Mouse (Mus musculus) forebrain, embryonic 15.5 days (tissue): ENCODE measurements around the gene Gm20489. TPM values are rescaled to one million over a fixed set of nuclear protein-coding genes. Genes with fewer than 3 reads are reported as not detected.

Experiments
- ATAC-seq: fragments of 200-750 bp; cut with Nextera tagmentation; replicated peaks from 2 replicates; pipeline ENCODE4 v1.8.0; 2017; ENCODE audit warnings: mild to moderate bottlenecking, moderate TSS enrichment, moderate library complexity
- H3K27ac ChIP-seq: fragments of 300-500 bp; sonication (generic); replicated peaks from 2 replicates; pipeline ENCODE4 v1.5.1; 2015; ENCODE audit warnings: mild to moderate bottlenecking, inconsistent platforms
- H3K27me3 ChIP-seq: fragments of 300-500 bp; sonication (generic); 2 replicates; pipeline ENCODE4 v1.6.1; 2015; ENCODE audit warnings: inconsistent platforms
- H3K36me3 ChIP-seq: fragments of 300-500 bp; sonication (generic); 2 replicates; pipeline ENCODE4 v1.6.1; 2015; ENCODE audit warnings: mild to moderate bottlenecking, inconsistent platforms
- H3K4me1 ChIP-seq: fragments of 300-500 bp; sonication (generic); 2 replicates; pipeline ENCODE4 v1.6.1; 2015; ENCODE audit warnings: inconsistent platforms
- H3K4me2 ChIP-seq: fragments of 300-500 bp; sonication (generic); replicated peaks from 2 replicates; pipeline ENCODE4 v1.6.1; 2015; ENCODE audit warnings: mild to moderate bottlenecking, inconsistent platforms
- H3K4me3 ChIP-seq: fragments of 300-500 bp; sonication (generic); 2 replicates; pipeline ENCODE4 v1.5.1; 2015; ENCODE audit warnings: mild to moderate bottlenecking, inconsistent platforms
- H3K9ac ChIP-seq: fragments of 300-500 bp; sonication (generic); replicated peaks from 2 replicates; pipeline ENCODE4 v1.6.1; 2015; ENCODE audit warnings: mild to moderate bottlenecking, inconsistent platforms
- H3K9me3 ChIP-seq: fragments of 300-500 bp; sonication (generic); 2 replicates; pipeline ENCODE4 v1.6.1; 2016; ENCODE audit warnings: inconsistent platforms
- WGBS: fragments of 180-500 bp; shearing (Covaris S2); methylation state at CpG from one replicate; pipeline ENCODE4 v1.1.7; 2015; ENCODE audit warnings: mixed read lengths; 5-methylcytosine and 5-hydroxymethylcytosine counted together
- polyA plus RNA-seq: library from polyadenylated mRNA; unstranded; fragments of >200 nt; fragmentation: Nextera tagmentation; extraction: Ambion mirVana; gene quantifications from 2 replicates; pipeline ENCODE4 v1.2.1, GENCODE M21; 2015

The Gm20489 gene
- polyA plus RNA-seq, 1 experiment from 2014 or later = not detected

DNA sequence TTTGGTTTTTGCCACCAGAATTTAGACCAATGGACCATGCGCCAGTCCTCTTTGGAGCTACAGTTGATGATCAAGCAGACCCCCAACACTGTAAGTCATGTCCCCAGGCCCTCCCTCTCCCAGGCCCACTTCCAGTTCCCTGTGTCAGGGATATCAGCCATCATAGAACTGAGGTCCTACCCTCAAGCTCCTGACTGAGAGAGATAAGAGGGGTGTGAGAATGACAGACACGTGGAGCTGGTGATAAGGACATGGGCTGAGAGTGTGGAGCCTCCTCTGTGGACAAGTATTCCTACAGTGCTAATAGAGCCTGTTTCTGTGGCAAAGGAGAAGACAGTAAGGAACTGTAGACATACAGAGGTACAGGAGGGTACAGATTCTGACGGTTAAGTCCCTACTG is 18.7 kb upstream of the Gm20489 start:
- H3K9ac ChIP-seq = no peak overlapping the region
- no peaks in the 10 kb centered on the region for H3K9me3 ChIP-seq
- no peak overlapping the region for H3K4me3 ChIP-seq
- WGBS = 93% methylated on average over 3 of the region's 3 CpGs
- no peaks in the 10 kb centered on the region for H3K27me3 ChIP-seq
- no peak overlapping the region for H3K27ac ChIP-seq
- no peak for ATAC-seq
- H3K4me1 ChIP-seq = no peaks in the 10 kb centered on the region
- H3K36me3 ChIP-seq = peaks cover 22% of the 10 kb centered on the region
- no peak overlapping the region for H3K4me2 ChIP-seq

DNA sequence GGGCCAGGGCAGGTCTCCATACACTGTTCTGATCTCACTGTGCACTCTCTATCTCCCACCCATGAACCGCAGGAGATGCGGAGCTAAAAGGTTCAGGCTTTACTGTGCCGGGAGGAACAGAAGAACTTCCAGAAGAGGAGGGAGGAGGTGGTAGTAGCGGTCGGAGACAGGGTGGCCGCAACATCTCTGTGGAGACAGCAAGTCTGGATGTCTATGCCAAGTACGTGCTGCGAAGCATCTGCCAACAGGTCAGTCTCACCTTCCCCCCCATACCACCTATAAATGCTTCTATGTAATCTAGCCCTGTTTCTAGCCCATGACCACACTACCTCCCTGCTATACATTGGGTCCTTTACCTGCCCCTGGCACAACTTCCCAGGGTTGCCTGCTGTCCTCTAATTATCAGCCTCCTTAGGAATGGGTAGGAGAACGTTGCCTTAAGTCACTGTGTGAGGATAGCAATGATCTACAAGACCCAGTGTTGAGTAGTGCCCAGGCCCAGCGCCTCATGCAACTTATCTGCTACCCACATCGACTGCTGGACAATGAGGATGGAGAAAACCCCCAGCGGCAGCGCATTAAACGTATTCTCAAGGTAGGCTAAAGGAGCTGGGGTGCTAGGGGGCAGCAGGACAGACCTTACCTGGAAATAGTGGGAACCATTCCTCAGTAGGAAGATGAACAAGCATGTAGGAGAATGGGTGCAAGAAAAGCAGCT is 17.3 kb upstream of the Gm20489 start:
- Histone ChIP-seq H3K4me2 (no peak overlapping the region), H3K9me3 (no peaks in the 10 kb centered on the region), H3K27ac (no peak overlapping the region), H3K9ac (no peak overlapping the region), H3K4me3 (no peak overlapping the region), H3K27me3 (no peaks in the 10 kb centered on the region), H3K36me3 (peaks cover 27% of the 10 kb centered on the region), H3K4me1 (no peaks in the 10 kb centered on the region)
- 0 out of 2 replicates have a peak, but pooled peaks have one; percentile 6 for ATAC-seq
- 92% methylated on average over 14 of the region's 14 CpGs for WGBS

DNA sequence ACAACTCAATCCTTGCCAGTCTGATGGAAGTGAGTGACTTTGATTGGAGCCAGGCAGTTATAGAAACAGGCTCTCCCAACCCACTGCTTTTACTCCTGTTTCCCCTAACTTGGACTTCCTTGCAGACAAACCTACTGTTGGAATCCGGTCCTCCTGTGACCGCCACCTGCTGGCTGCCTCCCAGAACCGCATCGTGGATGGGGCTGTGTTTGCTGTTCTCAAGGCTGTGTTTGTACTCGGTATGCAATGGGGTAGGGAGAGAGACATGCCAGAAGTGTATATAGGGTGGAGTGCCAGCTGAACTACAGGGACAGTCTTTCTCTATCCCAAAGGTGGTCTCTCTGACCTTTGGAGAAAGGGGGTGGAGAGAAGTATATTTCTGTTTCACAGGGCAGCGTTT is 16.7 kb upstream of the Gm20489 start:
- H3K36me3 ChIP-seq = peaks cover 29% of the 10 kb centered on the region
- 31% methylated on average over 6 of the region's 6 CpGs for WGBS
- no peak overlapping the region for H3K4me3 ChIP-seq
- H3K27ac ChIP-seq = no peak overlapping the region
- no peak overlapping the region for H3K9ac ChIP-seq
- no peaks in the 10 kb centered on the region for H3K27me3 ChIP-seq
- peak; percentile 67 for ATAC-seq
- H3K9me3 ChIP-seq = no peaks in the 10 kb centered on the region
- no peaks in the 10 kb centered on the region for H3K4me1 ChIP-seq
- no peak overlapping the region for H3K4me2 ChIP-seq

DNA sequence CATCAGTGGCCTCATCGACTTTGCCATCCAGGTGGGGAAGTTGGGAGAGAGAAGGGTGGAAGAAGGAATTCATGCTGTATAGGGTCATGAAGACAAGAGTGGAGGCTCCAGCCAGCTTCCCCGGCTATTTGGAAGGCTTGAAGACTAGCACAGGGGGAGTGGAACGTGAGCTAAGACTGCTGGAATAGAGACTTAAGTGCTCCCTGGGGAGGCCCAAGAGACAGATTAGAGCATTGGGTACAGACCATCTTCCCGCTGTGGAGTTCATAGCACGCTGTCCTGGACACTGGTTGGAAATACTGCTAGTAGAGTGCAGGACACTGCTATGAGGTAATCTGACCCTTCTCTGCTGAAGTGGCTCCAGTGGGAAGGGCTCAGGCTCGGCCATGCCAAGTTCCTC is 14.0 kb upstream of the Gm20489 start:
- peaks cover 32% of the 10 kb centered on the region for H3K36me3 ChIP-seq
- H3K9me3 ChIP-seq = no peaks in the 10 kb centered on the region
- WGBS = 87% methylated on average over 6 of the region's 6 CpGs
- no peak overlapping the region for H3K4me3 ChIP-seq
- H3K4me1 ChIP-seq = no peaks in the 10 kb centered on the region
- H3K27ac ChIP-seq = no peak overlapping the region
- no peak overlapping the region for H3K4me2 ChIP-seq
- ATAC-seq = no peak
- no peaks in the 10 kb centered on the region for H3K27me3 ChIP-seq
- H3K9ac ChIP-seq = no peak overlapping the region

DNA sequence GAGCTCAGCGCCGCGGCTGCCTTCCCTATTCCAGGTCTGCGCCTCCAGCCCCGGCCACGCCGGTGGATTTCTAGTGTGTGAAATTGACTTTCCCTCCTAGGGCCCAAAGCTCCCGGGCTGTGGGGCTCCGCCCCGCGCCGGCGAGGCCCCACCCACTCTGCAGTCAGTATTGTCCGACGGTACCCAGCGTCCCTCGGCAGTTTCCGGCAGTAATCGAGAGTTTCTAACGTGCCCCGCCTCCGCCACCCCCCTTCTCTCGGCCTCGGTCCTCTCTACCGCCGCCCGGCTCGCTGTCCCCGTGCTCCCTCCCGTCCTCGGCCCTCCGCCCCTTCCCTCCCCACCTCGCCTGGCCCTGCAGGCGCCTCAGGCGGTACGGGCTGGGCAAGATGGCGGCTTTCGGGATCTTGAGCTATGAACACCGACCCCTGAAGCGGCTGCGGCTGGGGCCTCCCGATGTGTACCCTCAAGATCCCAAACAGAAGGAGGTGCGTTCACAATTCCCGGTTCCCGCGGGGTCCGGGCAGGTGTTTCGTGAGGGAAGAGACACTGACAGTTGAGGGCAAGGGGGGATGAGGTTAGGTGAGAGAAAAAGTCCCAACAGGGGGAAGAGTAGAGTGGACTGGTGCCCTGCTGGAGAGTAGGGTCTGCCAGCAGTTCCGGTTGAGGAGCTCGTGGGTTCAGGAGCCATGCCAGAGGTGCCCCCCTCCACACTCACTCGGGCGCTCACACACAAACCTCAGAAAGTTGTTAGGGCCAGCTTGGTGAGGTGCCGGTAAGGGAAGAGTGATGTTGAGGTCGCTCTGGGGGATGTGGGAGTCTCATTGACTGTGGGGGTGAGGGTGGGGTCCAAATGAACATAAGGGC is 5.3 kb upstream of the Gm20489 start, which contains the start of gene Med12:
TSS of gene Med12 (plus strand) at position 156 of the 864 bp plus-strand sequence.
- no peaks in the 10 kb centered on the region for H3K9me3 ChIP-seq
- peak within 1 kb of the TSS; percentile 50 for H3K4me2 ChIP-seq
- WGBS = 28% methylated on average over 54 of the region's 54 CpGs
- H3K27ac ChIP-seq = peak within 1 kb of the TSS; percentile 53
- peak; percentile 98 for ATAC-seq
- H3K27me3 ChIP-seq = no peaks in the 10 kb centered on the region
- peaks cover 11% of the 10 kb centered on the region for H3K4me1 ChIP-seq
- H3K9ac ChIP-seq = peak within 1 kb of the TSS; percentile 74
- peak within 1 kb of the TSS; percentile 57 for H3K4me3 ChIP-seq
- H3K36me3 ChIP-seq = peaks cover 15% of the 10 kb centered on the region

DNA sequence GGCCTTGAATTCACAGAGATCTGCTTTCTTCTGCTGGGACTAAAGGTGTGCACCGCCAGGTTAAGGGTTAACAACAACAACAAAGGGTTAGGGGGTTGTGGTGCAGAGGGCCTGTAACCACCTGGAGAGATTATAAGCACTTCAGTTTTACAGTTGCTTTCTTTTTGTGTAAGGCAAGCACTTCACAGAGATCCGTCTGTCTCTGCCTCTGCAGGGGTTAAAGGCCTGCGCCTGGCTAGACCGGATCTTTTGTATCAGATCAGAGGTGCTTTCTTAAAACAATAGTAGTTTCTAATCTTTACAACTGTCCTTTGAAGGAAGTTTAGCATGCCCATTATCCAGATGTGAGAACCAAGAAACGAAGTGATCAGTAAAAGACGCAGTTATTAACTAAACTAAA is 4.6 kb upstream of the Gm20489 start:
- peak; percentile 1; the same call in 1 of the 2 replicates for ATAC-seq
- 0 out of 2 replicates have a peak overlapping the region, but pooled peaks have one; percentile 53 for H3K27ac ChIP-seq
- H3K9ac ChIP-seq = peak overlapping the region; percentile 74

DNA sequence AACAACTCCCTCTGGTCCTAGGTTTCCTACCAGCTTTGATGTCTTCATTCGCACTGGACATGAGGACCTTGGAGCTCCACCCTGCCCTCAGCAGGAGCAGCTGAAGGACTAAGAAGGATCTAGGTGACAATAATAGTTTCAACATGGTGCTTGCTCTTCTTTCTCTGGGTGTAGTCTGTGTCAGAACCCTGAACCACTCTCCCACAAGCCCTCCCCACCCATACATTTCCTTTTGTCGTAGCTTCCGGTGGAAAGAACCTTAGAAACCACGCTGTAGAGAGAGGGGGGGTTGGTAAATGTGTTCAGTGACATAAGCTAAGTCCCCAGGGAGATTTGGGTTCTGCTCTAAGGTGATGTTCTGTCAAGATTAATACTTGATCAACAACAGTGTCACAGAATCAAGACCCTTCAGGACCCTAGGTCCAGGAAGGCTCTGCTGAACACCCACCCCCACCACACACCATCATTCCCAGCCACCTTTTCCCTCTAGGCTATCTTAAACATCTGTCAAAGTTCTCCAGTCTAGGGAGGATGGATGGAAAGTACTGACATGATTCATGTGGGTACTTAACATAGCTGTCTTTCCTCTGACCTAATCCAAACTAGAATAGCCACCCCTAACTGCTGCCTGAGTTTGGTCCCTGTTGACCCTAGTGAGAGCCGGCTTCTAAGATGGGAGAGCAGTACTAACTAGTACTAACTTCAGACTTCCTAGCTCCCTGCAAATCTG is 633 bp downstream of the Gm20489 start, which contains the start of gene Il2rg:
TSS of gene Il2rg (minus strand) at position 231 of the 730 bp plus-strand sequence.
- Histone ChIP-seq H3K4me1 (no peaks in the 10 kb centered on the region), H3K9me3 (no peaks in the 10 kb centered on the region), H3K9ac (no peak within 1 kb of the TSS), H3K4me2 (no peak within 1 kb of the TSS), H3K27me3 (no peaks in the 10 kb centered on the region), H3K4me3 (no peak within 1 kb of the TSS), H3K36me3 (no peaks in the 10 kb centered on the region), H3K27ac (no peak within 1 kb of the TSS)
- 79% methylated on average over 5 of the region's 5 CpGs for WGBS
- no peak for ATAC-seq

More for the DNA sequence above, 4.6 kb upstream of the Gm20489 start:
- Histone ChIP-seq H3K36me3 (peaks cover 10% of the 10 kb centered on the region; the same call in 1 of the 2 replicates), H3K4me2 (peak overlapping the region; percentile 50), H3K4me1 (peaks cover 11% of the 10 kb centered on the region), H3K27me3 (no peaks in the 10 kb centered on the region), H3K9me3 (no peaks in the 10 kb centered on the region), H3K4me3 (peak overlapping the region; percentile 57)
- WGBS = 20% methylated on average over 6 of the region's 6 CpGs

DNA sequence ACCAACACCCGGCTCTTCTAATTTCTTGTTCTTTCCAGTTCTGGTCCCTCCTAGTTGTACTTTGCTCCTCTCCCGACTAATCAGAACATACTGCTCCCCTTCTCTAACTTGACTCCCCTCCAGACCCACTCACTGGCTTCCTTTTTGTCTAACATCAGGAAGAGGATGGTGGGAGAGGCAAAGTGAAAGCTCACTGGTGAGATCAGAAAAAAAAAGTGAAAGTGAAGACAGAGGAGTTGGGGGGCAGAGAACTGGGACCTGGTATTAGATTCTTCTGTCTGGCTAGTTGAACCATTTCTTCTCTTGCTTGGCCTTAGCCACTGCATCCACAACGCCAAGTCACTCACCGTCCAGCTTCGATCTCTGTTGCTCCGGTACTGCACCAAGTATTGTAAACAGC is 2.2 kb downstream of the Gm20489 start:
- Histone ChIP-seq H3K4me2 (no peak overlapping the region), H3K27ac (no peak overlapping the region), H3K36me3 (no peaks in the 10 kb centered on the region), H3K27me3 (no peaks in the 10 kb centered on the region), H3K9me3 (no peaks in the 10 kb centered on the region), H3K9ac (no peak overlapping the region), H3K4me3 (no peak overlapping the region), H3K4me1 (no peaks in the 10 kb centered on the region)
- no peak for ATAC-seq
- 94% methylated on average over 6 of the region's 6 CpGs for WGBS

DNA sequence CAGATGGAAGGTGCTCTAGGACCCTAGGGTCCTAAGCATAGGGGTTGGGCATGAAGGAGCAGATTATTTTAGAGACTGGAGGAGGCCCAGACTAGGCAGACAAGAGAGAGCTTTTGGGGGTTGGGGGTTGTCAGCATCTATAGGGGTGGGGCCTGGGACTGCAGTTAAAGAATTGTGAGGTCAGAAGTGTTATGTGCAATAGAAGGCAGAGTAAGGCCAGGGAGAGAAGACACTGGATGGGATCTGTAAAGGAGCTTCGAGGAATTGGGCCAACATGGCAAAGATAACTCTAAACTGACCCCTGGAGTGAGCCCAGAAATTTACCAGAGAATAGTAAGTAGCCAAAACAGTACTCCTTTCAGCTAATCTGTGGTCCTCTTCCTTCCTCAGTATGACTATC is 4.9 kb downstream of the Gm20489 start, which contains the start of gene Gm614:
TSS of gene Gm614 (minus strand) at position 101 of the 400 bp plus-strand sequence.
- Histone ChIP-seq H3K36me3 (no peaks in the 10 kb centered on the region), H3K4me3 (no peak within 1 kb of the TSS), H3K4me1 (peaks cover 10% of the 10 kb centered on the region; the same call in 1 of the 2 replicates), H3K27me3 (no peaks in the 10 kb centered on the region), H3K27ac (no peak within 1 kb of the TSS), H3K9ac (no peak within 1 kb of the TSS), H3K9me3 (no peaks in the 10 kb centered on the region), H3K4me2 (no peak within 1 kb of the TSS)
- WGBS = 89% methylated on average over 1 of the region's 1 CpGs
- ATAC-seq = no peak

DNA sequence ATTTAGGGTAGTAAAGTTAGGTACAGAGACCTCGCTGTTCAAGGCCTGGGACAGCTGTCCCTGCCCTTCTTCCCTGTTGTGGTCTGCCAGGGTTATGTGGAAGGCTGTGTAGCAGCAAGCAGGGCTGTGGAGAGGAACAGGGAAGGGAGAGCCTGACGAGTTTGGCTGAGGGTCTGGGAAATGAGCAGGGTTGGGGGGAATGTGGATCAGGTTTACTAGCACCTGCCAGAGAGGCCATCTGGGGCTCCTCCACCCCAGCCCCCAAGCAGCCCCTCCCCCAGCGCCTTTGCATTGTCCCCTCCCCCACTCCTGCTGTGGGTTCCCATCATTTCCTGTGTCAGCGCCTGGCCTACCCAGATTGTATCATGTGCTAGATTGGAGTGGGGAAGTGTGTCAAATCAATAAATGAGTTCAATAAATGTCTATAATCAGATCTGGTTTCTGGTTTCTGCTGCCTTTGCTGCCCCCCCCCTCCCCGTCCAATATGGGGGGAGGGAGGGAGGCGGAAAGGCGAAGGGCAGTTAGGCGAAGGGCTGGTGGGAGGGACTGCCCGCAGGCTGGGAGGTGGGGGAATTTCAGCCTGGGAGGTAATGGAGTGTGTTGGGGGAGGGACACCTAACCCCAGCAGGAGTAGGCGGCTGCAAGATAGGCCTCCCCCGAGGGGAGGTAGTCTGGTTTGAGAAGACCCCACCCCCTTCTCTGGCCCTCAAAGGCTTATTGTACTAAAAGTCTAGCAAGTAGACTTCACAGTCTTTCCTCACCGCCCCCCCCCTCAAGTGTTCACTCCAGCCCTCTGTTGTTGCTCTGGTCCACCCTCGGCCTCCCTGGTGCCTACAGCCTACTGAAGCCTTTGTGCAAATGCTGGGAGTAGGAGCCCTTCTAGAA is 8.1 kb downstream of the Gm20489 start:
- Histone ChIP-seq H3K4me1 (peaks cover 10% of the 10 kb centered on the region; the same call in 1 of the 2 replicates), H3K36me3 (no peaks in the 10 kb centered on the region), H3K27me3 (no peaks in the 10 kb centered on the region), H3K9ac (no peak overlapping the region), H3K4me2 (no peak overlapping the region), H3K9me3 (no peaks in the 10 kb centered on the region), H3K4me3 (no peak overlapping the region), H3K27ac (peak overlapping the region; percentile 17; the same call in 1 of the 2 replicates)
- WGBS = 34% methylated on average over 12 of the region's 13 CpGs
- ATAC-seq = peak; percentile 46

DNA sequence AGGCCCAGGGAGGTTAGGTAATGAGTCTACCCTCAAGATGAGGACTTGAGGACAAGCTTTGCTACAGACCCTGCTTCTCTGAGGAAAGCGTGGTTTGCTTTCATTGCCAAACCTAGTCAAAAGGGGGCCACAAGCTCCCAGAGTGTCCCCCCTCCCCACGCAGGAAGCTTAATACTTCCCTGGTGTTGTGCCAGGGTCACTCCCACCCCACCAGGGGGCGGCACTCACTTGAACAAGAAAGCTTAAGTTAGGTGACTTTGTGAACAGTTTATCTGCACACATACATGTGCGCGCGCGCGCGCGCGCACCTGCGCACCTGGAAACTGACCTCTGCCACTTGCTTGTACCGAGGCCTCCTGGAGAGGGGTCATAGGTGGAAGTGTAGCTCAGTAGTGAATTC is 12.2 kb downstream of the Gm20489 start:
- no peaks in the 10 kb centered on the region for H3K36me3 ChIP-seq
- WGBS = 86% methylated on average over 13 of the region's 13 CpGs
- no peak overlapping the region for H3K4me2 ChIP-seq

More for the DNA sequence above, 12.2 kb downstream of the Gm20489 start:
- H3K27me3 ChIP-seq = no peaks in the 10 kb centered on the region
- no peak overlapping the region for H3K4me3 ChIP-seq
- no peak overlapping the region for H3K9ac ChIP-seq
- H3K9me3 ChIP-seq = no peaks in the 10 kb centered on the region
- no peak for ATAC-seq
- H3K27ac ChIP-seq = no peak overlapping the region
- H3K4me1 ChIP-seq = peaks cover 10% of the 10 kb centered on the region
